Mouse (Mus musculus) stomach, postnatal 0 days (tissue): Measurements from ENCODE around the gene Pdgfa. TPM values are rescaled to one million over a fixed set of nuclear protein-coding genes. Genes with fewer than 3 reads are reported as not detected.

Source experiments
- ATAC-seq: fragments of 200-750 bp; cut with Nextera tagmentation; 2 replicates; pipeline ENCODE4 v1.8.0; 2017; ENCODE audit not compliant: low FRiP score, low TSS enrichment
- DNase-seq: peaks from one replicate; pipeline ENCODE4 v3.0.0-alpha.2; 2016; ENCODE audit warnings: low spot score
- H3K27ac ChIP-seq: fragments of 300-500 bp; sonication (generic); replicated peaks from 2 replicates; pipeline ENCODE4 v1.5.1; 2014; ENCODE audit warnings: mild to moderate bottlenecking, control low read depth
- H3K27me3 ChIP-seq: fragments of 300-500 bp; sonication (generic); 2 replicates; pipeline ENCODE4 v1.6.1; 2014; ENCODE audit warnings: low read length; ENCODE audit not compliant: control insufficient read depth, insufficient read depth
- H3K36me3 ChIP-seq: fragments of 300-500 bp; sonication (generic); 2 replicates; pipeline ENCODE4 v1.6.1; 2014; ENCODE audit warnings: low read length, mixed read lengths; ENCODE audit not compliant: control insufficient read depth, insufficient read depth
- H3K4me1 ChIP-seq: fragments of 300-500 bp; sonication (generic); replicated peaks from 2 replicates; pipeline ENCODE4 v1.6.1; 2014; ENCODE audit warnings: antibody characterized with exemption; ENCODE audit not compliant: control insufficient read depth, insufficient read depth
- H3K4me2 ChIP-seq: fragments of 300-500 bp; sonication (generic); replicated peaks from 2 replicates; pipeline ENCODE4 v1.6.1; 2014; ENCODE audit warnings: low read depth, mild to moderate bottlenecking, control low read depth, moderate library complexity
- H3K4me3 ChIP-seq: fragments of 300-500 bp; sonication (generic); 2 replicates; pipeline ENCODE4 v1.5.1; 2014; ENCODE audit warnings: low read depth, low read length, control low read depth
- H3K9ac ChIP-seq: fragments of 300-500 bp; sonication (generic); 2 replicates; pipeline ENCODE4 v1.6.1; 2014; ENCODE audit warnings: mild to moderate bottlenecking, low read length, control low read depth, mixed read lengths
- H3K9me3 ChIP-seq: fragments of 300-500 bp; sonication (generic); 2 replicates; pipeline ENCODE4 v1.6.1; 2016; ENCODE audit warnings: low read length; ENCODE audit not compliant: control insufficient read depth
- CTCF ChIP-seq: IDR thresholded peaks from 2 replicates; pipeline ENCODE4 v1.5.1; 2016; ENCODE audit warnings: antibody characterized with exemption, low read depth, mild to moderate bottlenecking, moderate library complexity
- EP300 ChIP-seq: optimal IDR thresholded peaks from 2 replicates; pipeline ENCODE3; 2016; ENCODE audit warnings: antibody characterized with exemption
- WGBS: fragments of 180-500 bp; shearing (Covaris S2); extraction: QIAGEN DNeasy Blood & Tissue Kit; methylation state at CpG from one replicate; pipeline ENCODE4 v1.1.7; 2014; 5-methylcytosine and 5-hydroxymethylcytosine counted together
- polyA plus RNA-seq: library from polyadenylated mRNA; unstranded; fragments of >200 nt; fragmentation: Nextera tagmentation; extraction: Ambion mirVana; gene quantifications from 2 replicates; pipeline ENCODE4 v1.2.1, GENCODE M21; 2015

Pdgfa gene
- polyA plus RNA-seq, 1 experiment from 2014 or later, result 60.4 TPM

GRCm38 (mm10) chr5:138947487-138947886 lies 49.7 kb downstream of the Pdgfa start:
- no peak overlapping the region; the same call in 1 of the 2 replicates for H3K27ac ChIP-seq
- no peaks in the 10 kb centered on the region for H3K36me3 ChIP-seq
- H3K9ac ChIP-seq, result no peak overlapping the region
- H3K9me3 ChIP-seq, result no peaks in the 10 kb centered on the region
- 74% methylated on average over 5 of the region's 5 CpGs for WGBS
- TF ChIP-seq EP300 (no peak), CTCF (no peak)
- peak overlapping the region; percentile 23; the same call in 1 of the 2 replicates for H3K4me2 ChIP-seq
- DNase-seq, result no peak
- no peaks in the 10 kb centered on the region for H3K27me3 ChIP-seq
- ATAC-seq, result no peak
- peaks cover 18% of the 10 kb centered on the region for H3K4me1 ChIP-seq
- no peak overlapping the region for H3K4me3 ChIP-seq

DNA sequence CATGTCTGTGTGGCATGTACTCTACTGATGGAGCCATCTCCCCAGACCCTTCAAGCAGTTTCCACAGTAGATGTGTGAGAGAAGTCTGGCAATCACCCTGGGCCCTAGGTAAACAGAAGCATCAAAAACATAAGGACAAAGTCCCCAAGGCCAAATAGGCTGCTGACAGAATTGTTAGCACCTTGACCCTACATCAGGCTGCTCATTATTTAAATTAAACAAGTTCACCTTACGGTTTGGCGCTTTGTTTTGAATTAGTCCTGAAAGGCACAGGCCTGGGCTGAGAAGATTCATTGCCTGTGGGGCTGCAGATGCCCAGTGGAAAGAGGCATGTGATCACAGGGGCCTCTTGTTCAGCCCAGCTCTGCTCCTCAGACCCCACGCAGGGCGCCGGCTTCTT lies 50.2 kb downstream of the Pdgfa start:
- 70% methylated on average over 5 of the region's 5 CpGs for WGBS
- peaks cover 18% of the 10 kb centered on the region for H3K4me1 ChIP-seq
- no peaks in the 10 kb centered on the region for H3K27me3 ChIP-seq
- no peak overlapping the region; the same call in 1 of the 2 replicates for H3K27ac ChIP-seq
- no peak overlapping the region for H3K4me3 ChIP-seq
- H3K9ac ChIP-seq, result no peak overlapping the region
- H3K9me3 ChIP-seq, result no peaks in the 10 kb centered on the region
- no peaks in the 10 kb centered on the region for H3K36me3 ChIP-seq
- DNase-seq (no peak), ATAC-seq (no peak)
- TF ChIP-seq EP300, result no peak
- TF ChIP-seq CTCF, result no peak
- H3K4me2 ChIP-seq, result no peak overlapping the region

DNA sequence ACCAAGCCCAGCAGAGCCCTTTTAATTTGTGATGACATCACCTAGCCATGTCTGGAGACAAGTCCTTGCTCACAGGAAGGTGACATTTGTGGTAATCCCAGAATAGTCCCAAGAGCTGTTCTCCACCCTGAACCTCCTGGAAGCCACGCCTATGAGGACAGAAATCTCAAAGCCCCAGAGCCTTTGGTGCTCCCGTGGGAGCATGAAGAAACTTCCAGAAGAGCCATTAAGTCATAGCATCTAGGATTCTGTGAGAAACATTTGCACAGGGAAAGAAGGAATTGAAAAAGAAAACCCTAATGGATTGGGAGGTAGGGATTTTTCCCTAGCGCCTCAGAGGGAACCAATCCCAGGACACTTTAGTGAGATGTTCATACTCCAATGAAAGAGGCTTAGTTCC lies 52.2 kb downstream of the Pdgfa start:
- no peak overlapping the region for H3K9ac ChIP-seq
- no peaks in the 10 kb centered on the region for H3K27me3 ChIP-seq
- peaks cover 18% of the 10 kb centered on the region for H3K4me1 ChIP-seq
- H3K27ac ChIP-seq, result no peak overlapping the region
- no peak overlapping the region for H3K4me3 ChIP-seq
- H3K36me3 ChIP-seq, result no peaks in the 10 kb centered on the region
- H3K9me3 ChIP-seq, result no peaks in the 10 kb centered on the region
- TF ChIP-seq CTCF, result no peak
- TF ChIP-seq EP300, result no peak
- DNase-seq (no peak), ATAC-seq (no peak)
- H3K4me2 ChIP-seq, result no peak overlapping the region
- 78% methylated on average over 3 of the region's 3 CpGs for WGBS

- H3K27ac ChIP-seq, result no peak overlapping the region
- ATAC-seq, result no peak
- no peaks in the 10 kb centered on the region for H3K36me3 ChIP-seq
- DNase-seq, result no peak
- 68% methylated on average over 7 of the region's 7 CpGs for WGBS
- no peak overlapping the region for H3K4me2 ChIP-seq
- peaks cover 18% of the 10 kb centered on the region for H3K4me1 ChIP-seq
- TF ChIP-seq EP300 (no peak), CTCF (no peak)
- no peaks in the 10 kb centered on the region for H3K27me3 ChIP-seq
- no peaks in the 10 kb centered on the region for H3K9me3 ChIP-seq
- no peak overlapping the region for H3K4me3 ChIP-seq
- no peak overlapping the region for H3K9ac ChIP-seq
Observed at GRCm38 (mm10) chr5:138944551-138944950, 52.6 kb downstream of the Pdgfa start.

- TF ChIP-seq CTCF (no peak), EP300 (no peak)
- H3K27ac ChIP-seq, result no peak overlapping the region
- no peak overlapping the region for H3K4me3 ChIP-seq
- H3K4me2 ChIP-seq, result no peak overlapping the region
- no peaks in the 10 kb centered on the region for H3K27me3 ChIP-seq
- H3K36me3 ChIP-seq, result no peaks in the 10 kb centered on the region
- ATAC-seq (no peak), DNase-seq (no peak)
- WGBS, result 57% methylated on average over 8 of the region's 8 CpGs
- H3K4me1 ChIP-seq, result no peaks in the 10 kb centered on the region
- H3K9me3 ChIP-seq, result no peaks in the 10 kb centered on the region
- no peak overlapping the region for H3K9ac ChIP-seq
Observed at GRCm38 (mm10) chr5:138941842-138942241, 55.3 kb downstream of the Pdgfa start.

DNA sequence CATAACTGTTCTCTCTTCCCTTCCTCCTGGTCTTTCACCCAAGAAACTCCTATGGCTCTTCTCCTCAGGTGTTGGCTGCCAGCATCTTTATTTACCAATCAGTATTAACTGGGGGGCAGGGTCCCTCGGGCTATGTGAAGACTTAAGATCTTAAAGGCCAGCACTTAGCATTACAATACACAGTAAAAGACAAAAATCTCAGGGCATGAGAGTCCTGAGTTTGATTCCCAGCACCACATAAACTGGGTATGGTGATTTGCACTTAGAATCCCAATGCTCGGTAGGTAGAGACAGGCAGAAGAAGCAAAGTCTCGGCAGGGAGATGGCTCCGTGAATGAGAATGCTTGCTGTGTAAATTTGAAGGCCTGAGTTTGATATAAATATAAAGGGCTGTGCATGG lies 56.6 kb downstream of the Pdgfa start:
- TF ChIP-seq CTCF (no peak), EP300 (no peak)
- Histone ChIP-seq H3K27me3 (no peaks in the 10 kb centered on the region), H3K36me3 (no peaks in the 10 kb centered on the region), H3K9ac (no peak overlapping the region), H3K9me3 (no peaks in the 10 kb centered on the region), H3K4me1 (no peaks in the 10 kb centered on the region), H3K4me3 (no peak overlapping the region), H3K27ac (no peak overlapping the region), H3K4me2 (no peak overlapping the region)
- DNase-seq (no peak), ATAC-seq (no peak)
- 75% methylated on average over 4 of the region's 4 CpGs for WGBS
